Comparison of ENCODE assay signal across 8 mouse cellular contexts in genomic region chr5:134932179-134932902, GRCm38 (mm10). TPM values are rescaled to one million over a fixed set of nuclear protein-coding genes. Genes with fewer than 3 reads are reported as not detected.
DNase-seq lines count a peak whose midpoint lies in the region; ATAC-seq and TF ChIP-seq lines count a peak whose summit lies in the region.

TSS of gene Mettl27 (plus strand) at chr5:134932368.

- H3K4me3 ChIP-seq in hindbrain, embryonic 14.5 days (replicated peaks; ENCODE audit: low read length), result peak within 1 kb of the TSS; percentile 71

- peak; percentile 94 for ATAC-seq in Patski
- ATAC-seq in hindbrain, embryonic 14.5 days (ENCODE audit: low FRiP score), result peak; percentile 95

- no peaks in the 10 kb centered on the region for H3K9me3 ChIP-seq in hindbrain, embryonic 14.5 days (ENCODE audit: control insufficient read depth, low read length)

- H3K4me1 ChIP-seq in hindbrain, embryonic 14.5 days (replicated peaks; ENCODE audit: control insufficient read depth, insufficient read depth, low read length), result no peaks in the 10 kb centered on the region

- TF ChIP-seq CTCF in Patski (IDR thresholded peaks at IDR 0.05), result no peak

- no peaks in the 10 kb centered on the region for H3K36me3 ChIP-seq in hindbrain, embryonic 14.5 days (replicated peaks; ENCODE audit: control insufficient read depth, insufficient read depth)

- H3K27me3 ChIP-seq in Patski, result no peaks in the 10 kb centered on the region
- no peaks in the 10 kb centered on the region for H3K27me3 ChIP-seq in hindbrain, embryonic 14.5 days (ENCODE audit: control insufficient read depth, insufficient read depth, low read length)

- CTCF ChIA-PET in Patski (lab: Charles Lee), result interaction anchor here (0.7 to 6.4 kb wide), 7 partner anchors 20 to 83 kb away, joined by 3 to 86 read pairs (median 4); no protein-coding TSS in a partner anchor

- POLR2A ChIA-PET in Patski (lab: Charles Lee), result interaction anchor here (0.6 to 2.6 kb wide), 3 partner anchors 10 to 955 kb away, joined by 3 to 17 read pairs (median 4); partner anchors contain the start of gene Hspb1

- H3K9ac ChIP-seq in hindbrain, embryonic 14.5 days, result peak within 1 kb of the TSS; percentile 78

- whole genome bisulfite sequencing in hindbrain, embryonic 14.5 days, result under 1% methylated on average over 39 of the region's 41 CpGs

- peak within 1 kb of the TSS; percentile 98 for H3K4me2 ChIP-seq in hindbrain, embryonic 14.5 days (replicated peaks)

- H3K27ac ChIP-seq in hindbrain, embryonic 14.5 days, result no peak within 1 kb of the TSS

- in situ Hi-C loops in Patski (cut with MboI; ENCODE audit: low pct_unique_long_range_greater_than_20kb), result no loop called here

- peak; percentile 71 for DNase-seq in Patski (ENCODE audit: low read depth, low spot score)
- peak; percentile 88 for DNase-seq in cerebellum, postnatal 14 days
- peak; percentile 52 to 65 for DNase-seq in frontal cortex, postnatal 25 days (ENCODE audit: low spot score in 2 of 2)
- DNase-seq in hindbrain, embryonic 14.5 days (ENCODE audit: low spot score), result peak; percentile 87
- peak; percentile 80 for DNase-seq in layer of hippocampus, postnatal 36 days
- peak; percentile 95 for DNase-seq in lung, postnatal 36 days
- DNase-seq in retina, postnatal 1 day, result peak; percentile 94
- peak; percentile 88 for DNase-seq in urinary bladder, adult 18-20 months (ENCODE audit: low spot score in 2 of 2)

RNA-seq across cellular contexts. Expression of gene Mettl27, which starts in this region (rescaled TPM):
- 27.5 TPM for polyA plus RNA-seq in Patski (2021)
- 6.2 and 7.5 TPM in 2 replicates for polyA plus RNA-seq in hindbrain, embryonic 14.5 days (2014; fragmentation: Nextera tagmentation; extraction: Ambion mirVana)
- total RNA-seq in layer of hippocampus, postnatal 36 days (2021), result 1 to 10 TPM; 7.1 to 8.4 TPM
